Mouse (Mus musculus) bone marrow macrophage, adult 2 months (primary cell): ENCODE data around the gene Taar9. TPM values are rescaled to one million over a fixed set of nuclear protein-coding genes. Genes with fewer than 3 reads are reported as not detected.
"Not testable (repeated sequence)": the region's sequence is repeated elsewhere in the genome, so short reads cannot be mapped to it uniquely, and the experiment has no call there.

Experiments
- H3K27ac ChIP-seq: 2 replicates; pipeline ENCODE4 v1.5.1; 2012; ENCODE audit warnings: low read depth, low read length; ENCODE audit not compliant: insufficient read depth
- H3K4me1 ChIP-seq: 2 replicates; pipeline ENCODE4 v1.6.1; 2012; ENCODE audit warnings: low read length; ENCODE audit not compliant: control insufficient read depth, insufficient read depth
- H3K4me3 ChIP-seq: 2 replicates; pipeline ENCODE4 v1.5.1; 2012; ENCODE audit warnings: mild to moderate bottlenecking, low read length, moderate library complexity; ENCODE audit not compliant: insufficient read depth
- CTCF ChIP-seq: IDR thresholded peaks from 2 replicates; pipeline ENCODE4 v1.5.1; 2012; ENCODE audit warnings: low read depth, mild to moderate bottlenecking, low read length, moderate library complexity
- POLR2A ChIP-seq: IDR thresholded peaks from 2 replicates; pipeline ENCODE4 v1.6.1; 2012; ENCODE audit warnings: mild to moderate bottlenecking, low read depth, low read length, borderline replicate concordance
- polyA plus RNA-seq: library from polyadenylated mRNA; stranded (reverse); fragments of >200 nt; gene quantifications from 2 replicates; pipeline ENCODE4 v1.2.4, GENCODE M21; 2012; ENCODE audit not compliant: missing spikeins, insufficient read depth, insufficient read length

Taar9 gene
- polyA plus RNA-seq, 1 experiment, result not detected

DNA sequence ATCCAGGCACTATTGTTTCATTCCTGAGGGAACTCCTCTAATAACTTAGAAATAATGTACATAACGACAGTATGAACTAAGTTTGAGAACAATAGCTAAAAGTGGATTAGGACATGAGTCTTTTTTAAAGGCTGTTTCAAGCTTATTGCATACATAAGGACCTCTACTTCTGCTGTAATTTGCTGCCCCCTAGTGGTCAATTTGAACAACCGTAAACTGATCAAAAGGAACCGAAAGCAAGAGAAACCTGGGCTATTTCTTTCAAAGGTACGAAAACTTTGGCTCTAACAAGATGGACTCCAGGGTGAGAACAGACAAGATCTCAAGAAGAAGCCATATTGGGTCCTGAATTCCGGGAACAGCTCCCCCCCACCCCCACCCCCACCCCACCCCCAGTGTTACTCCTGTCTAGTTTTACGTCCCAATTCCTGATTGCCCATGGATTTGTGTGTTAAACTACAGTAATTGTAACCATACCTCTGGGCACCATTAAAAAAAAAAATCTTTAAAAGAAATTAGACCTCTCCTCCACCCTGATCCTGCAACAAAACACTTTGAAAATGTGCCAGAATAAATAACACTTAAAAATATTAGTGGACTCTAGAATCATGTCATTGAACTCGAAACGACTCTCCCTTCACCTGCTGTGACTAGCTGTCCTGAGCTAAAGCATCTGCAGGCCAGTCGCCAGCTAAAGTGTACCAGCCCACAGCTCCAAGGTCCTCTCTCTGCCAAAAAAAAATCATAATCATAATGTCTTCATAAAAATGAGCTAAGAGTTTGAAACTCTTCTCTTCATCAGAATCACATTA is 22.3 kb upstream of the Taar9 start:
- Histone ChIP-seq H3K4me1 (peaks cover 15% of the 10 kb centered on the region), H3K4me3 (no peak overlapping the region), H3K27ac (peak overlapping the region; percentile 80)
- TF ChIP-seq POLR2A, result no peak
- TF ChIP-seq CTCF, result no peak

DNA sequence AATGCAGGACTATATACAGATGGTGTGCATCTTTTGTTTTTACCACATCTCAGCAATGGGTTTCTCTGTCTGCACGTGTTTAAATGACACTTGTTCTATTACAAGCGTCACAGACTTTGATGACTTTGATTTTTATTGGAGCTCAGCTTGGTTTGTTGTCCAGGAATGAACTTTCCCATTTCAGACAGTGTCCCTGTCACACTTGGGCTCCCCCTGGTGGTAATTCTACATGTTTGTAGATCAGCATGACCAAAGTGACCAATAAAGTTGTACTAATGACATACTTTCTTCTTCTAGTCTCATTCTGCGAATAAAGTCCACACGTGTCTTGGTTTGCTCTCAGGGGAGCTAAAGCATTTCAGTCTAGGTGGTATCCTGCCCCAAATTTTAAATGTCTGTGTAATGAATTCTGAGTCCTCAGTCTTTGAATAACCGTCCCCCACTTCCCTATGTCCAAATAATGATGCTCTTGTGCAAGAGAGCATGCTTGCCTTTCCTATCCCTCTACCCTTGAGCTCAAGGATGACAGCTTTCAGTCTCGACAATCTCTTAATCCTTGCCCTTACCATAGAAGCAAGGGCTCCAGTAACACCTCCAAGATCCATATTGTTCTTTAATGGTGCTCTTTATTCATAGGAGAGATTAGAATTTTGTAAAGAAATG is 1.9 kb upstream of the Taar9 start:
- Histone ChIP-seq H3K4me3 (no peak overlapping the region), H3K27ac (no peak overlapping the region), H3K4me1 (peaks cover 7% of the 10 kb centered on the region; the same call in 1 of the 2 replicates)
- TF ChIP-seq CTCF (no peak), POLR2A (no peak)

DNA sequence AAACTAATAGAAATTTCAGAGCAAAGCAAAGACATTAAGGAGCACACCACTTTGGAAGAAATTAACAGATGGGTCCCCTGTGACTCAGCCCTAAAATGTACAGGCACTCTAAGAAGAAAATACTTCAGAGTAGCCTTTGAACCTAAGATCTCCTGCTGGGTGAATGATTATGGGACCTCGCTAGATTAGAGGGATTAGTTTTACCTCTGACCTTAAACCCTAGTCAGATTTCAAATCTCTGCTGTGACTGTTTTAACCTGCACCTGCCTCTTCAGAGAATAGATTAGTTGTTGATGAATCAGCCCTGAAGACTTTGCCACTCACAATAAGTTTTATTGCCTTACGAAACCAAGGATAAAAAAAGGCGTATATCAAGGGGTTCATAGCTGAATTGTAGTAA is 1.1 kb downstream of the Taar9 start:
- TF ChIP-seq POLR2A, result no peak
- no peak for TF ChIP-seq CTCF
- peaks cover 10% of the 10 kb centered on the region for H3K4me1 ChIP-seq
- H3K4me3 ChIP-seq, result no peak overlapping the region
- no peak overlapping the region for H3K27ac ChIP-seq

DNA sequence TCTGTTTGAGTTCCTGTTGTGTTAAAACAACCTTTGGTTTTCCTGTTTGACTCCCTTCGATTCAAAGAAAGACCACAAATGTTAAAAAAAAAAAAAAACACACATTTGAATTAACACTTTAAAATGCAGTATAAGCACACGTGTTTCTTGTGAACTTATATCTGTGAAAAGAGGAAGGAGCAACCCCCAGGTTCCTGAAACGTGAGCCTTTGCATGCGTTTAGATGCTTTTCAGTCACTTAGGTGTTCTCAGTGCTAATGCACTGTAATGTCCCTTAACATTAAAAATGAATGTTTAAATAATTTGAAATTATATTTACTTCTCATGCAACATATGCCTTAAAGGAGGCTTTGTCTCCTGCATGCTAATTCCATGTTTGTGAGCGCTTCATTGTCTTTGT is 1.6 kb downstream of the Taar9 start:
- no peak for TF ChIP-seq CTCF
- Histone ChIP-seq H3K4me1 (peaks cover 12% of the 10 kb centered on the region), H3K27ac (no peak overlapping the region), H3K4me3 (no peak overlapping the region)

DNA sequence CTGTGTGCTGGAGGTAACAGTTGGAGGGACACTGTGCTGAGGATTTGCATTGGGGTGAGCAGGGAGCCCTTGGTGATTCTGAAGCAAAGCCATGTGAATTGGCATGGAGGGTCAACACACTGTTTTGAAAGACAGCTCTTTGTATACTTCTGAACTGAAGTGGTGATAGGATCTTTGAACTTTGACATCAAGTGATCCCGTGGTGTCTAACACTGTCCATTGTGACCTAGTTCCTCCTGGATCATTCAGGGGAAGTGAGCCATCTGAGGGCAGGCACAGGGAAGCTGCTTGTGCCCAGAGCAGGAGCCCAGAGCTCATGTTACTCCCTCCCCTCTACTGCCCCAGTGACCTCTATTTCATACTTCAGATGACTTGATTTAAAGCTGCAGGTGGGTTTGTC is 6.0 kb downstream of the Taar9 start:
- H3K4me3 ChIP-seq, H3K4me1 ChIP-seq, H3K27ac ChIP-seq: not testable (repeated sequence)

DNA sequence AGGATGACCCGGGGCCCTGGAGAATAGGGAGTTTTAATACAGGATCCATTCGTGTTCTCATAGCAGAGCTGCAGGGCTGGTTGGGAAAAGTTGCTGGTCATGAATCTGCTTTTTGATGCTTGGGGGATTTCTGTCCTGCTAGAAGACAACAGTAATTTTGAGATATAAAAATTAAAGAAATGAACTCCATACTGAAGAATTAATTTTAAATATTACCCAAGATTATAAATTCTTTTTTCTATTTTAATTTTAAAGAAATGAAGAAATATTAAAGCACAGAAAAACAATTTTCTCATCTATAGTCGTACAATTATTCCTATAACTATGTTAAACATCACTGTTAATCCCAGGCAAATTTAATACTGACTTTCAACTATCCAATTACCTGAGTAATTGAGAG is 7.5 kb downstream of the Taar9 start, which contains the start of gene Taar8c:
TSS of gene Taar8c (minus strand) at position 101 of the 400 bp plus-strand sequence.
- not testable (repeated sequence) for H3K27ac ChIP-seq, H3K4me3 ChIP-seq, H3K4me1 ChIP-seq

DNA sequence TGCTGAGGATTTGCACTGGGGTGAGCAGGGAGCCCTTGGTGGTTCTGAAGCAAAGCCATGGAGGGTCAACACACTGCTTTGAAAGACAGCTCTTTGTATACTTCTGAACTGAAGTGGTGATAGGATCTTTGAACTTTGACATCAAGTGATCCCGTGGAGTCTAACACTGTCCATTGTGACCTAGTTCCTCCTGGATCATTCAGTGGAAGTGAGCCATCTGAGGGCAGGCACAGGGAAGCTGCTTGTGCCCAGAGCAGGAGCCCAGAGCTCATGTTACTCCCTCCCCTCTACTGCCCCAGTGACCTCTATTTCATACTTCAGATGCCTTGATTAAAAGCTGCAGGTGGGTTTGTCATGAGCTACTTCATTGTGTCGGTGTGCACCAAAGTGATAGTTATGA is 12.3 kb downstream of the Taar9 start:
- H3K4me1 ChIP-seq, H3K4me3 ChIP-seq, H3K27ac ChIP-seq: not testable (repeated sequence)

DNA sequence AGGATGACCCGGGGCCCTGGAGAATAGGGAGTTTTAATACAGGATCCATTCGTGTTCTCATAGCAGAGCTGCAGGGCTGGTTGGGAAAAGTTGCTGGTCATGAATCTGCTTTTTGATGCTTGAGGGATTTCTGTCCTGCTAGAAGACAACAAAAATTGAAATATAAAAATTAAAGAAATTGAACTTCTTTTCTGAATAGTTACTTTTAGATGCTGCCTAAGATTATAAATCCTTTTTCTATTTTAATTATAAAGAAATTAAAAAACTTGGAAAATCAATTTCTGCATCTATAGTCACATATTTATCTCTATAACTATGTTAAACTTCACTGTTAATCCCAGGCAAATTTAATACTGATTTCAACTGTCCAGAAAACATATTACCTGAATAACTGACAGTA is 17.1 kb downstream of the Taar9 start, which contains the start of gene Taar8b:
TSS of gene Taar8b (minus strand) at position 101 of the 400 bp plus-strand sequence.
- TF ChIP-seq CTCF (no peak), POLR2A (no peak)
- Histone ChIP-seq H3K4me3 (no peak within 1 kb of the TSS), H3K4me1 (peaks cover 27% of the 10 kb centered on the region), H3K27ac (no peak within 1 kb of the TSS)

DNA sequence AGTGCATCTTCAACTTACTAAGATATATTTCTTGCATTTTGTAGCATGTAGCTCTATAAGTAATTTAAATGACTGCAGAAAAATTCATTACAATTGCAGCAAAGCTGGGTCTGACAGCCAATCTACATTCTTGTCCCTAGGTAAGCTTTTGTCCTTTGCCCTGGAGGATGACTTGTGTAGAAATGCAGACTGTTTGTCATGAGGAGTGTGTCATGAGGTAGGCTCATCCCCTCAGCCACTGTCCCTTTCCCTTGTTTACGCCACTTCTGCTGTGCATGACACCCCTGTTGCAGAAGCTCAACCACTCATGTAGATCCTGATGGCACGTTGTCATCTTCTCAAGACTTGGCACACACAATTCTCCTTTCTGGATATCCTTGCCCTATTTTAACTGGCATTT is 22.2 kb downstream of the Taar9 start:
- Histone ChIP-seq H3K27ac (peak overlapping the region; percentile 93), H3K4me3 (no peak overlapping the region; the same call in 1 of the 2 replicates), H3K4me1 (peaks cover 39% of the 10 kb centered on the region)
- TF ChIP-seq CTCF, result no peak

DNA sequence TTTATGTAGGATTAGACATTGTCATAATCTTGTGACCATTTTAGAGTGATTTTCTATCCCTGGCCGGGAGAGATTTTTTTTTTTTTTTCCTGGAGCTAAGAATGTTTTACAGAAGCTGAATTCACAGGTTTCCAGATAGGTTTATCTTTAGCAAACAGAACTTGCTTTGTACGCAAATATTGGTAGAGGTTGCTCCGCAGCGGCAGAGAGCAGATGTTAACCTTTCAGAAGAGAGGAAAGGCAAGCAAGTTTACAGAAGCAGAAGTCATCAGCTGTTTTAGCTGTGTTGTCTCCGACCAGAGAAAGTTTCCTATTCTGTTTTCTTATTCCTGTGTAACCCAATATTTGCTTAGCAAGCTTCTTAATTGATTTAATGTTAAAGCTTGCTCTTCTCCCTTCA is 22.8 kb downstream of the Taar9 start:
- peak overlapping the region; percentile 93 for H3K27ac ChIP-seq
- H3K4me1 ChIP-seq, result peaks cover 37% of the 10 kb centered on the region
- TF ChIP-seq CTCF (no peak), POLR2A (no peak)
- H3K4me3 ChIP-seq, result peak overlapping the region; percentile 35
